Mouse (Mus musculus): Measurements from ENCODE around the gene Cbr2.
A peak's percentile ranks its signal among the peaks of the same experiment; 100 is the strongest.
"Not testable (repeated sequence)": the region's sequence is repeated elsewhere in the genome, so short reads cannot be mapped to it uniquely, and the experiment has no call there.

Gene Cbr2

DNA sequence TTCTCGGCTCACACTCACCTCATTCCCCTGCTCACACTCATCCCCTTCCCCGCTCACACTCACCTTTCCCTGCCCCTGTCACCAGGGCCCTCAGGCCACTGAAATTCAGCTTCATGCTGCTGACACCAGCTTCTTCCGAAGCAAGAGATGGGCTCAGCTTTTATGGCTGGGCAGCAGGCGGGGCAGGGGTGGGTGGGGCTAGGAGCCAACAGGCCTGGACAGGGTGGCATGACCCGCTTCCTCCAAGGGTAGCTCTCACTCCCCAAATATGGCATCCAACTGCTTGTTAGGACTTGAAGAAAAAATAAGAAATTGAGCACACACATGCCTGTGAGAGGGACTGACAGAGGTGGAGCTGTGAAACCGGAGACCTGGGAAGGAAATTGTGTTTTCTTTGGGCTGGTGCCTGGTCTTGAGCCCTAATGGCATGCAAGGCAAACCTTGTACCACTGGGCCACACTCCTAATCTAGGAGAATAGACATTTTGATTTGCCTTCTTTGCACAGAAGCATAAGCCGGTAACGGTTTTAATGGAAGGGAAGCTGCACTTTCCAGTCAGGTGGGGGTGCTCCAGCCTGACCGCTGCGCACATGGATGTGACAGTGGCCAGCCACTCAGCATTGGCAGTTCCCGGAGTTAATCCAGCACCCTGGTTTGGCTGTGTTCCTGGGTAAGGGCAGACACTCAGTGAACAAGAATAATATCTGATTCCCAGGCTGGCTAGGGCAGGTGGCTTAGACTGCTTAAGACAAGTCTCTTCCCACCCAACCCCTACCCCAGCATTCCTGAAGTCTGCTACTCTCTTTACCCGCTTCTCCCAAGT is at the start of gene Cbr2:
Gene Cbr2 (minus strand): TSS at position 257 of the 823 bp plus-strand sequence.
- DNase-seq = no peak

DNA sequence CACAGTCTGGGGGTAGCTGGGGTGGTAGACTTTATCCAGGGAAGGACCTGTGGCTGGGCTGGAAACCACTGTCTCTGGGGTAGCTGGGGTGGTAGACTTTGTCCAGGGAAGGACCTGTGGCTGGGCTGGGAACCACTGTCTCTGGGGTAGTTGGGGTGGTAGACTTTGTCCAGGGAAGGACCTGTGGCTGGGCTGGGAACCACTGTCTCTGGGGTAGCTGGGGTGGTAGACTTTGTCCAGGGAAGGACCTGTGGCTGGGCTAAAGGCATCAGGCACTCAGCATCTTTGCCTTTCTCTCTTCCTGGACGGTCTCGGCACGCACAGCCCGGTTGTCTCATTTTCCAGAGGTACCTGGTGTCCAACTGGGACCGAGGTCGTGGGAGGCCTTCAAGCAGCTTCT is 49.4 kb upstream of the Cbr2 start:
- not testable (repeated sequence) for DNase-seq

DNA sequence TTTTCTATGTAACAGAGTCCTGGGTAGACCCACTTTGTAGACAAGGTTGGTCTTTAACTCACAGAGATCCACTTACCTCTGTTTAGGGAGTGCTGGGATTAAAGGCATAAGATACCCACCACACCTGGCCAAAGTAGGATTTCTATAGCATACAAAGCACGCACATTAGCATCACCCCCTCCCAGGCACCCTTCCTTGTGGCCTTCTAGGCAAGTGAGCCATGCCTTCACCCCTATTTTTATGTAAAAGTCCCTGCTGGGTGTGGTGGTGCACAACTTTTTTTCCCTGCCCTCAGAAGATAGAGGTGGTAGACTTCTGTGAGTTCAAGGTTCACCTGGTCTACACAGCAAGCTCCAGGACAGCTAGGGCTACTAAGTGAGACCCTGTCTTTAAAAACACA is 48.0 kb upstream of the Cbr2 start:
- no peak for DNase-seq

DNA sequence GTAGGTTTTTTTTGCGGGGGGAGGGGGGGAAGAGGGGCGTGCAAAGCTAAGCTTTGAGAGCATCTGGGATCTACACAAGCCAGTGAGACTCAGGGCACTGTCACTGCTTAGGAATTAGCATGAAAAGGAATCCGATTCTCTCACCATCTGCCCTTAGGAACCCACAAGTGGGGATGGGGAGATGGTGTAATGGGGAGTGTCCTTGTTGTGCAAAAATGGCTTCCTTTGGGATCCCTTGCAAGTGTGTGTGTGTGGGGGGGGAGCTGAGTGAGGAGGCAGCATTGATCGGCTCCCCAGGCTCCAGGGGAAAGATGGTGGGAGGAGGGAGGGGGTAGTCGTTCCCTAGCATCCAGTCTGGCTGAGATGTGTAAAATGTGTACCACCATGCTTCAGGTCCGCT is 45.2 kb upstream of the Cbr2 start:
- no peak for DNase-seq

DNA sequence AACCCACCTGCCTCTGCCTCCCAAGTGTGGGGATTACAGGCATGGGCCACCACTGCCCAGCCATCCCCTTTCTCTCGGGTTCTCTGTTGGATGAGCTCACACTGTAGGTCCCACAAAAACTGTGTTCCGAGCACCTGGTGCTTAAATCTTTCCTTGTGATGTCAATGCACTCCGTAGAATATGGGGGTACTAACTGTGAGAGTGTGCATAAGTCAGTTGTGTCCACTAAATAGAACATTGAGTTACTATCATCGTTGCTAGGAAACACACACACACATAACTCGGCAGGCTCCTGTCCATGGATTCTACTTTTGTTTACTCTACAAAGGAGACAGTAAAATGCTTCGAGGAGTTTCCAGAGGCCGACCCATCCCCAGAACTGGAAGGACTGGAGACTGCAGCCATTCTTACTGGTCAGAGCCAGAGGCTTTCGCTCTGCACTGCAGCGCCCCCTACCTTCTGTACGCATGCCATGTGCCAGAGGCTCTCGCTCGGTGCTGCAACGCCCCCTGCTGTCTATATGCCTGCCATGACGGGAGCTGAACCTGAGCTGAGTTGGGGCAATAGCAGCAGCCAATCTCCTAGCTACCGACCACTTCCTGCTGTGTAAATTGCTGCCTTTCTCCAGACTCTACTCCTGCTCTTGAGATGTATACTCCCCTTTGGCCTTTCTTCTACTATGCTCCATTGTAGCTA is 44.0 kb upstream of the Cbr2 start:
- DNase-seq = peak; percentile 87 to 95

DNA sequence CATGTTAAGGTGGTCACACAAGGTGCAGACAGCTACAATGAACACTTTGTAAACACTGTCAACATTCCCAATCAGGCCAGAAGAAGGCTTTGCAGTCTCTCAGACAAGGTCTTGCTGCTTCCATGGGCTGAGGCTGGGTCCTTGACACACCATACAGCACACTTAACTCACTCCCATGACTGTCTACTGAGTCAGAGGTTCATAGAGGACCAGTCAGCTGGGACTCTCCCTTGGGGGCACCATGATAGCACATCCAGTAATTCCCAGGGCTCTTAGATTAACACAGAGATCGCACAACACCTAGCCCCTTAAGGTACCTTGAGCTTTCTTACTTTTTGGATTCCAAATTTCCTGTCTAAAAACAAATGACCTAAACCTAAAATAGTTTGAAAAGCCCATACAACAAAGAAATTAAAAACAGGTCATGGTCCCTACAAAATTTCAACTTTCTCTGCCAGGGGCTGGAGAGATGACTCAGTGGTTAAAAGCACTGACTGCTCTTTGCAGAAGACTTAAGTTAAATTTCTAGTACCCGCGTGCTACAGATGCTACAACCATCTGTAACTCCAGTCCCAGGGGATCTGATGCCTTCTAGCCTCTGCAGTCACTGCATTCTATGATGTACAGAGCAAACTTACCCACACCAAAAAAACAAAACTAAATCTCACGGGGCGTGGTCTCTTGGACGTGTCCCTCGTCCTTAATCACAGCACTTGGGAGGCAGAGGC is 41.7 kb upstream of the Cbr2 start:
- DNase-seq = no peak

DNA sequence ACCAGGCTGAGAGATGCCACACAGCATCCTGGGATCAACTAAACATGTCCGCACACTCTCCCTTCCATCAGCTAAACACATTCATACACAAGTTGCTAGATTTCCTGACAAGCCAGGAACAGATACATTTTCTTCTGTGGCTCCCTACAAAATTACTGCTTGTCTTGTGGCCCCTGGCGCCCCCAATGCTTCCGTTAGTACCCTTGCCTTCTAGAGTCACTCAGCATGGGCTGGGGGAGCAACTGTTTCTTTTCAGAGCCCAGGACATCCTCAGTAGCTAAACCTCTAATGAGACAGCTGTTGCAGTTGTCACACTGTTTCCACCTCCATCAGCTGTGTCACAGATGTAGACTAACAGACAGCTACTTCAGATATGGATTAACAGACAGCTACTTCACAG is 40.8 kb upstream of the Cbr2 start:
- DNase-seq = no peak

DNA sequence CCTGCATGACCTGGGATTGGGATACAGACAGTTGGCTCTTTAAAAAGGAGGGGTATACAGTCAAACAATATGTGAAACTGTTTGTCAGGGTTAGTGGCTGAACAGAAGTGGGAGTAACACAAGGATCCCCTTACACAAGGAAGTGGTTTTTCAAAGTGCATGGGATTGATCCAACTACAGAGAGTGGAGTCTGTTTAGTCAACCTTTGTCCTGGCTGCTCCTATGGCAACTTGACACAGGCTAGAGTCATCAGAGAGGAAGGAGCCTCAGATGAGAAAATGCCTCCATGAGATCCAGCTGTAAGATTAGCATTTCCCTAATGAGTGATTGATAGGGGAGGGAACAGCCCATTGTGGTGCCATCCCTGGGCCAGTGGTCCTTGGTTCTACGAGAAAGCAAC is 36.3 kb upstream of the Cbr2 start:
- no peak for DNase-seq

DNA sequence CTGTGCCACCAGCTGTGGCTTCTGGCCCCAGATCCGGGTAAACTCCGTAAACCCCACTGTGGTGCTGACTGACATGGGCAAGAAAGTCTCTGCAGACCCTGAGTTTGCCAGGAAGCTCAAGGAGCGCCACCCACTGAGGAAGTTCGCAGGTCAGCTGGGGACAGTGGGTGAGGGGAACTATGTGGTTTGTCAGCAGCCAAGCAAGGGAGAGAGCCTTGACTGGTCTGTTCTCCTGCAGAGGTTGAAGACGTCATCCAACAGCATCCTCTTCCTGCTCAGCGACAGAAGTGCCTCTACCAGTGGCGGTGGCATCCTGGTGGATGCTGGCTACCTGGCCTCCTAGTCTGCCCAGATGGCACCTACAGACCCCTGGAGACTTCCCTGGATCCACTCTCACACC is 35.1 kb upstream of the Cbr2 start:
- not testable (repeated sequence) for DNase-seq

DNA sequence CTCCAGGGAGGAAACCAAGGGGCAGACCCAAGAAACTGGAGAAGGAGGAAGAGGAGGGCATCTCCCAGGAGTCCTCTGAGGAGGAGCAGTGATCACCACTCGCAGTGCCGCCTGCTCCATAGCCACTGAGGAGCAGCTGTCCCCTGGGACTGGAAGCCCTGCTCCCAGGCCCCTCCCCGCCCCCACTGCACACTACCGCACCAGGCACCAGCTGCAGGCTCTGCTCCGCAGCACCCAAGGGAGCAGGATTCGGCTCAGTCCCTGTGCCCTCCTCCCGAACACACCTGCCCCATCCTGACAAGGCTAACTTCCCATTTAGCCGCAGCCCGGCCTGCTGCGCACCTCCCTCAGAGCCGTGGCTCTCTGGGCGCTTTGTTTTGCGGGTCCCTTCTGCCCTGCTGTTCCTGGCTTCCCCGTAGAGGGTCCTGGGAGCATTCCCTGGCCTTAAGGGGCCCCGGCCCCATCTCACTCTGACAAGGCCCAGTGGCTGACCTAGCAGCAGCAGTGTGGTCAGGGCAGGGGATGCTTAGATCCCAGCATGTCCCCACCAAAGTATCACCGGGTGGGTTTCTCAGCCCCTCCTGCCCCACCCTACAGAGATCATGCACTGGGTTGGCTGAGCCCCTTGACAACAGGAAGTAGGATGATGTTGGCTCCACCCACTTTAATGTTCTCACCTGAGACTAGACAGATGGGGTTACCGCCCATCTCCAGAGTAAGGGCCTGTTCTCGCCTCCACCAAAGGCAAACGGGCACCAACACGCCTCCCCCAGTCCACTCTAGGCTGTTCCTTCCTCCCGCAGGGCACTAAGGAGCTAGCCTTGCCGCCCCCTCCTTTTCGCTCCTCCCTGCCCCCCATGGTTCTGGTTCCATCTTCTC is 31.4 kb upstream of the Cbr2 start:
- not testable (repeated sequence) for DNase-seq

DNA sequence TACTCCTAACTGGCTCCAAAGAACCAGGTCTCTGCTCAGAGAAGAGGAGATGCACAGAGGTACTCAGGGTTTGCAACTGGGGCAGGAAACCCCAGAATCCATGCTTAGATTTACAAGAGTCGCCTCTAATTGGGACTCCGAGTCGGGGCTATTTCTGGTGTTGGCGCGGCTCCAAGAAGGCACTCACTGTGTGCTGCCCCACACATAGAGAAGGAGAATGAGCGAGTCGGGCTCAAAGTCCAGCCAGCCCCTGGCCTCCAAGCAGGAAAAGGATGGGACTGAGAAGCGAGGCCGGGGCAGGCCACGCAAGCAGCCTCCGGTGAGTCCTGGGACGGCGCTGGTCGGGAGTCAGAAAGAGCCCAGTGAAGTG is 30.7 kb upstream of the Cbr2 start, which contains the start of gene Hmga1b:
Gene Hmga1b (plus strand): TSS at position 123 of the 370 bp plus-strand sequence.
- DNase-seq = not testable (repeated sequence)

DNA sequence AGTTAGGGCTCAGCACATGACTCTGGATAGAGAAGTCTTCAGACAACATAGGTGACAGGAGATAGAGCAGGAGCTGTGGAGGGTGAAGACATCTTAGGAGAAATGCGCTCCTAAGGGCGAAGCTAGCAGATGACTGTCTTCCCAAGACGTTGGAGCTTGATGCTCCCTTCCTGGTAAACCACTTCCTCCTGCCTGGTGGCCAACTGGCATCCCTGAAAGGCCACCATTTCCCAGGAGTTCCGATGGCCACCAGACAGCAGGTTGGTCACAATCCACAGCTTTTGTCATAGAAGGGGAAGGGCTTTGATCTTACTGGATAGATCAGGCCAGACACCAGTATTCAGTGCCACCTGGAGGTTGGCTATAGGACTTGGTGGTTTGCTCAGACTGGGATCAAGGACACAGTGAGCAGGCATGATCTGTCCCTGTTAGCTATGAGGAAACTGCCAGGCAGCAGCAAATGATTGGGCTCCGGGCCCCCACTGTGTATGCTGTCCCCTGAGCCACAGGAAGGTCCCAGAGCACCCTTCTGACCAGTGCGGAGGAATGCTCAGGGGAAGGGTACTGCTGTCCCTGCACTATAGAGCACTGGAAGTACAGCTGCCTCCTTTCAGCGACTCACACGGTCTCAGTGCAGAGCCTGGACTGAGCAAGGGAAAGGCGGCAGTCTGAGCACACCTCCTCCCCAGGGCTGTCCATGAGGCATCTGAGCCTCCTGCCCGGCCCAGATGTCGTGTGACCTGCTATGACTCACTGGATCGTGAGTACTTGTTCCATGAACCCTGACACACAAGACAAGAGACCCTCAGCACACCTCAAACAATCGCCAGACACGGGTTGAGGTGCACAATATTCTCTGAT is 30.1 kb upstream of the Cbr2 start:
- no peak for DNase-seq

DNA sequence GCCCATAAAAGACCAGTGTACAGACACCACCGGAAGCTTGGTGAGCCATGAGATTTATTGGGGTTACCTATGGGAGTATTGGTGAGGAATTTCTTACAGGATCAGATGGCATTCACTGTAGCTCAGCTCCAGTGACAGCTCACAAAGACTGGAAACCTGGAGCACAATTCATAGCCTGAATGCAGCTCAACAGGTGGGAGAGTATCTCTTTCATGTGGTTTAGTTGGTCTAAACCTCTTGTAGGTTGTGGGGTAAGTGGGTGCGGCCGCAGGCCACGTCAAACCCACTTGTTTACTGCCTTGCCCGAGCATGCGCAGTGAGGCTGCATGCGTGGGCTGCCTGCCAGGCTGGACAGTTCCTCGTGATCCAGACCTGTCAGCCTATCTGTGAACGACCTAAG is 28.3 kb upstream of the Cbr2 start:
- no peak for DNase-seq

DNA sequence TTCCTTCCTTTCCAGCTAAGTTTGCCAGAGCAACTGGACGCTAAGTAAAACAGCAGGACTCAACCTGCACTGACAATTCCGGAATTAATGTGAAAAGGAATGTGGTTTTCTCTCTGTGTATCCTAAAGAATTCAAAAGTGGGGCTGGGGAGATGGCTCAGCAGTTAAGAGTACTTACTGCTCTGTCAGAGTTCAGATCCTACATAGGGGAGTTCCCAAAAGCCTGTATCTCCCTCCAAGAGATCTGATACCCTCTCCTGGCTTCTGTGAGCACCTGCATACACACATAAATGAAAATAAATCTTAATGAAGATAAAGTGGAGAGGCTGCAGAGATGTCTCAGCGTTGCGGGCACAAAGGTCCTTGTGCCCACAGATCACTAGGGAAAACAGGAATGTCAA is 19.7 kb upstream of the Cbr2 start:
- no peak for DNase-seq

DNA sequence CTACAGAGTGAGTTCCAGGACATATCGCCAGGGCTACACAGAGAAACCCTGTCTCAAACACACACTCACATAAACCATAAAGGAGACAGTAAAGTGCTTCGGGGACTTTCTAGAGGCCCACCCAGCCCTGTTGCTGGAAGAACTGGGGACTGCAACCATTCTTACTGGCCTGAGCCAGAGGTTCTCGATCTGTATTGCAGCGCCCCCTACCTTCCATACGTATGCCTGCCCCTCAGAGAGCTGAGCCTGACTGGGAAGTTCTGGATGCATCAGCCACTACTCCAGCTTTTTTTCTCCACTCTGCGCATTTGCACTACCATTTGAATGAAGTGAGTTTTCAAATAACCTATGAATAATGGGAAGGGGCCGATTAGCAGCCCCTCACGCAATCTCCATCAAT is 17.5 kb upstream of the Cbr2 start:
- peak in 1 of 2 experiments; percentile 38 for DNase-seq

DNA sequence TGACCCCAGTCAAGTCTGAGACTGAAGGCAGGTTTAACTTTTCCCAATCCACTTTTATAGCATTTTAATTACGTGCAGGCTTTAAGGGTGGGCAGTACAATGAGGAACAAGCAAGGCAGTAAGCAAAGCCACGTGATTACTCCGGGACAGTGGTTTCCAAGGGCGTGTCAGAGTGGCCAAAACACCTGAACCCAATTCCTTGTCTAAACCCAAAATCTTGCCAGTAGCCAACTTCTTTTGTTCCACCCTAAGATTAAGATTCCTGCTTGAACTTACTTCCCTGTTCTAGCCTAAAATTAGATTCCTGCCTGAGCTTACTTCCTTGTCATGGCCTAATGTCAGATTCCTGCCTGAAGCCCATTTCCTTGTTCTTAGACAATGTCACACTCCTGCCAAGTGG is 16.1 kb upstream of the Cbr2 start:
- no peak for DNase-seq

DNA sequence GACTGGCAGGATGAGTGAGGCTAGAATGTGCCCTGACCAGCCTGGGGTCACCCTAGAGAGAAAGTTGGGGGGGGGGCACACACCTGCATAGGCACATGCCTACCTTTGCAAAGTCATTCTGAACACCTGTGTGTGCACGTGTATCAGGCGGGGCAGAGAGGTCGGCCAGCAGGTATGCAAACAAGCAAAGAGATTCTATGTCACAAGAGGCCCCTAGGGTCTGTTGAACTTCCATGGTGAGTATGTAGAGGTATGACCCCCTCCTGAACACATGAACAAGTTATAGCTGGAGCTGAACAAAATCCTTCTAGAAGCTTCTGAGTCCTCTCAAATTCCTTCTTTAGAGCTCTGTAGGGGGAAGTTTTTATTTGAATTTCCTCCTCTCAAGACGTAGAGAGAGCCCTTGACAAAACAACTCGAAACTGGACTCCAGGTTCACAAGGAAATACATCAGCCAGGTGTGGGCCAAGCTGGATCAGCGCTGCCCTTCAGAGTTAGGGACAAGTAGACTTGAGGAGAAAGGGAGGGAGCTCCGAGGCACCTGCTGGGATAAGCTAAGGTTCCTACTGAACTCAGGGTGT is 12.3 kb upstream of the Cbr2 start:
- no peak for DNase-seq

DNA sequence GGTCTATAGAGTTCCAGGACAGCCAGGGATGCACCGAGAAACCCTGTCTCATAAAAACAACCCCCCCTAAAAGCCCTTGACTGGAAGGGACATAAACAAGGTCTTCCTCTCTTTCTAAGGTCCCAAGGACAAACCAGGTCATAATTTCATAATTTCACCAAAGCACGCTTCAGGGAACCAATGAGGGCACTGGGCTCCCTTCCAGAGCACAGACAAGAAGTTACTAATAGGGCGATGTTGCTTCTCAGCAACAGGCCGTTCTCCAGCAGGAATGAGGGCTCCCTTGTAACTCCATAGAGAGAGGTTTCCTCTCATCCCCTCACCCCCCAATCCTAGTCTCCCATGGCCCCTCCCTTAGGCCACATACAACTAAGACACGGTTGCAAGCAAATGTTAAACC is 9.1 kb upstream of the Cbr2 start:
- DNase-seq = no peak

DNA sequence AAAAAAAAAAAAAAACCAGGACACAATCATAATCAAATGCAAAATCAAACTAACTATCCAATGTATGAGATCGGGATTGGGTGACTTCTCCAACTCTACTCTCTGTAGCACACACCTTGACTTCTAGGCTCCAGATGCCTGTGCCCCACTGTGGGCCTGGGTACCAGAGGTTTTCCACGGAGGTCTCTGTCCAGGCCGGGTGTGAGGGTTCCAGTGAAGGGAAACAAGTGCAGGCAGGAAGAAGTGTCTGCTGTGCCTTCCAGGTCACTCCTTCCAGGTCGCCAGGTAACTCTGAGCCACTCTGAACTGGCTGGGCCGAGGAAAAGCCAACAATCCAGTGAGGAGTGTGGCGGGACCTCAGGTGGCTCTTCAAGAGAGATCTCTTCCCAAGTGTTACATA is 4.5 kb upstream of the Cbr2 start:
- no peak for DNase-seq

DNA sequence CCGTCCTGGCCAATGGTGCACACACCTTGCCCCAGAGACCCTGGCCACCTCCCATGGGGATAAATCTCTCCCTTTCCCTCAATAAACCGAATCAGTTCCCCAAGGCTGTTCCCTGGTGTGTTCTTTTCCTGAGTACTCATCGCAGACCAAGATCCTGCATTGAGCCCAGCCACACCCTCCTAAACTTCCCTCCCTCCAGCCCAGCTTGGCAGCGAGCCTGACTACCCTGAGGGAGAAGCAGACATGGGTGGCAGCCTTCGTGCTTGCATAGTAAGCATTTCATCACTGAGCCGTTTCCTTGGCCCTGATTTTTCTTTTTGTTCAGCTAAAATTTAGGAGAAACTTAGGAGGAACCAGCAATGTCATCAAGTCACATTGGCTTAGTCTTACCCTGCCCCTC is 1.6 kb upstream of the Cbr2 start:
- peak; percentile 51 to 63 for DNase-seq

DNA sequence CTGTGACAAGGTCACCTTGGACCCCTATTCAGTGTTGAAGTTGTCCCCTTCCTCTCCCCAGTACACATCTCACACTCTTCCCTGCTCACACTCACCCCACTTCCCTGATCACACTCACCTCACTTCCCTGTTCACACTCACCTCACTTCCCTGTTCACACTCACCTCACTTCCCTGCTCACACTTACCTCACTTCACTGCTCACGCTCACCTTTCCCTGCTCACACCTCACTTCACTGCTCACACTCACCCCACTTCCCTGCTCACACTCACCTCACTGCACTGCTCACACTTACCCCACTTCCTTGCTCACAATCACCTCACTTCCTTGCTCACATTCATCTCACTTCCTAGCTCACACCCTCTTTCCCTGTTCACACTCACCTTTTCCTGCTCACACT is 519 bp downstream of the Cbr2 start:
- no peak for DNase-seq
